Mouse (Mus musculus): ENCODE measurements around the gene Elovl6. TPM values are rescaled to one million over a fixed set of nuclear protein-coding genes. Genes with fewer than 3 reads are reported as not detected.

Elovl6 gene
- polyA plus RNA-seq, 1 experiment from 2014 or later = 46.8 TPM

GRCm38 (mm10) chr3:129627281-129627680 is 95.1 kb downstream of the Elovl6 start:
- H3K9ac ChIP-seq (ENCODE audit: low read depth, low read length) = no peak overlapping the region
- WGBS = 96% methylated on average over 4 of the region's 4 CpGs
- ATAC-seq (ENCODE audit: low FRiP score) = no peak
- H3K4me3 ChIP-seq (ENCODE audit: low read depth, low read length) = no peak overlapping the region
- H3K4me2 ChIP-seq (replicated peaks; ENCODE audit: low read depth, low read length) = no peak overlapping the region
- no peaks in the 10 kb centered on the region for H3K4me1 ChIP-seq (replicated peaks; ENCODE audit: control insufficient read depth, insufficient read depth, low read length)
- H3K27me3 ChIP-seq (ENCODE audit: control insufficient read depth, insufficient read depth, low read length) = no peaks in the 10 kb centered on the region
- no peak overlapping the region for H3K27ac ChIP-seq (ENCODE audit: low read depth, low read length)
- DNase-seq (ENCODE audit: low spot score) = no peak
- no peaks in the 10 kb centered on the region for H3K9me3 ChIP-seq (ENCODE audit: control insufficient read depth, low read length)
- no peaks in the 10 kb centered on the region for H3K36me3 ChIP-seq (ENCODE audit: control insufficient read depth, insufficient read depth, low read length)

- no peaks in the 10 kb centered on the region for H3K9me3 ChIP-seq (ENCODE audit: control insufficient read depth, low read length)
- H3K9ac ChIP-seq (ENCODE audit: low read depth, low read length) = no peak overlapping the region
- no peaks in the 10 kb centered on the region for H3K27me3 ChIP-seq (ENCODE audit: control insufficient read depth, insufficient read depth, low read length)
- H3K4me1 ChIP-seq (replicated peaks; ENCODE audit: control insufficient read depth, insufficient read depth, low read length) = no peaks in the 10 kb centered on the region
- no peak overlapping the region for H3K27ac ChIP-seq (ENCODE audit: low read depth, low read length)
- no peaks in the 10 kb centered on the region for H3K36me3 ChIP-seq (ENCODE audit: control insufficient read depth, insufficient read depth, low read length)
- H3K4me3 ChIP-seq (ENCODE audit: low read depth, low read length) = no peak overlapping the region
- 72% methylated on average over 1 of the region's 1 CpGs for WGBS
- DNase-seq (ENCODE audit: low spot score) (no peak), ATAC-seq (ENCODE audit: low FRiP score) (no peak)
- no peak overlapping the region for H3K4me2 ChIP-seq (replicated peaks; ENCODE audit: low read depth, low read length)
Observed at GRCm38 (mm10) chr3:129631018-129631417, 98.9 kb downstream of the Elovl6 start.

GRCm38 (mm10) chr3:129631857-129632256 is 99.7 kb downstream of the Elovl6 start:
- 94% methylated on average over 5 of the region's 5 CpGs for WGBS

GRCm38 (mm10) chr3:129633518-129633917 is 101.4 kb downstream of the Elovl6 start:
- Histone ChIP-seq H3K27ac (ENCODE audit: low read depth, low read length) (no peak overlapping the region), H3K9ac (ENCODE audit: low read depth, low read length) (no peak overlapping the region), H3K4me1 (replicated peaks; ENCODE audit: control insufficient read depth, insufficient read depth, low read length) (no peaks in the 10 kb centered on the region), H3K36me3 (ENCODE audit: control insufficient read depth, insufficient read depth, low read length) (no peaks in the 10 kb centered on the region), H3K4me2 (replicated peaks; ENCODE audit: low read depth, low read length) (no peak overlapping the region), H3K9me3 (ENCODE audit: control insufficient read depth, low read length) (no peaks in the 10 kb centered on the region), H3K4me3 (ENCODE audit: low read depth, low read length) (no peak overlapping the region), H3K27me3 (ENCODE audit: control insufficient read depth, insufficient read depth, low read length) (no peaks in the 10 kb centered on the region)
- ATAC-seq (ENCODE audit: low FRiP score) (no peak), DNase-seq (ENCODE audit: low spot score) (no peak)
- 77% methylated on average over 8 of the region's 8 CpGs for WGBS

More at GRCm38 (mm10) chr3:129631857-129632256, 99.7 kb downstream of the Elovl6 start:
- DNase-seq (ENCODE audit: low spot score) = no peak
- Histone ChIP-seq H3K27ac (ENCODE audit: low read depth, low read length) (no peak overlapping the region), H3K27me3 (ENCODE audit: control insufficient read depth, insufficient read depth, low read length) (no peaks in the 10 kb centered on the region), H3K4me1 (replicated peaks; ENCODE audit: control insufficient read depth, insufficient read depth, low read length) (no peaks in the 10 kb centered on the region), H3K9ac (ENCODE audit: low read depth, low read length) (no peak overlapping the region), H3K4me2 (replicated peaks; ENCODE audit: low read depth, low read length) (no peak overlapping the region), H3K36me3 (ENCODE audit: control insufficient read depth, insufficient read depth, low read length) (no peaks in the 10 kb centered on the region), H3K4me3 (ENCODE audit: low read depth, low read length) (no peak overlapping the region), H3K9me3 (ENCODE audit: control insufficient read depth, low read length) (no peaks in the 10 kb centered on the region)
- ATAC-seq (ENCODE audit: low FRiP score) = no peak

- WGBS = 90% methylated on average over 11 of the region's 11 CpGs
- no peak overlapping the region for H3K27ac ChIP-seq (ENCODE audit: low read depth, low read length)
- no peak overlapping the region for H3K4me2 ChIP-seq (replicated peaks; ENCODE audit: low read depth, low read length)
- ATAC-seq (ENCODE audit: low FRiP score) (no peak), DNase-seq (ENCODE audit: low spot score) (no peak)
- no peak overlapping the region for H3K9ac ChIP-seq (ENCODE audit: low read depth, low read length)
- H3K4me3 ChIP-seq (ENCODE audit: low read depth, low read length) = no peak overlapping the region
- H3K27me3 ChIP-seq (ENCODE audit: control insufficient read depth, insufficient read depth, low read length) = no peaks in the 10 kb centered on the region
- no peaks in the 10 kb centered on the region for H3K9me3 ChIP-seq (ENCODE audit: control insufficient read depth, low read length)
- no peaks in the 10 kb centered on the region for H3K4me1 ChIP-seq (replicated peaks; ENCODE audit: control insufficient read depth, insufficient read depth, low read length)
- no peaks in the 10 kb centered on the region for H3K36me3 ChIP-seq (ENCODE audit: control insufficient read depth, insufficient read depth, low read length)
Observed at GRCm38 (mm10) chr3:129634260-129634901, 102.2 kb downstream of the Elovl6 start.

- Histone ChIP-seq H3K9me3 (ENCODE audit: control insufficient read depth, low read length) (no peaks in the 10 kb centered on the region), H3K4me1 (replicated peaks; ENCODE audit: control insufficient read depth, insufficient read depth, low read length) (no peaks in the 10 kb centered on the region), H3K9ac (ENCODE audit: low read depth, low read length) (no peak overlapping the region), H3K36me3 (ENCODE audit: control insufficient read depth, insufficient read depth, low read length) (no peaks in the 10 kb centered on the region), H3K27ac (ENCODE audit: low read depth, low read length) (no peak overlapping the region), H3K27me3 (ENCODE audit: control insufficient read depth, insufficient read depth, low read length) (no peaks in the 10 kb centered on the region), H3K4me3 (ENCODE audit: low read depth, low read length) (no peak overlapping the region), H3K4me2 (replicated peaks; ENCODE audit: low read depth, low read length) (no peak overlapping the region)
- no peak for ATAC-seq (ENCODE audit: low FRiP score)
- 88% methylated on average over 6 of the region's 6 CpGs for WGBS
- no peak for DNase-seq (ENCODE audit: low spot score)
Observed at GRCm38 (mm10) chr3:129637446-129637845, 105.3 kb downstream of the Elovl6 start.

- Histone ChIP-seq H3K4me1 (replicated peaks; ENCODE audit: control insufficient read depth, insufficient read depth, low read length) (no peaks in the 10 kb centered on the region), H3K9me3 (ENCODE audit: control insufficient read depth, low read length) (no peaks in the 10 kb centered on the region), H3K4me3 (ENCODE audit: low read depth, low read length) (no peak overlapping the region), H3K36me3 (ENCODE audit: control insufficient read depth, insufficient read depth, low read length) (no peaks in the 10 kb centered on the region), H3K4me2 (replicated peaks; ENCODE audit: low read depth, low read length) (no peak overlapping the region), H3K27ac (ENCODE audit: low read depth, low read length) (0 out of 2 replicates have a peak overlapping the region, but pooled peaks have one; percentile 24), H3K27me3 (ENCODE audit: control insufficient read depth, insufficient read depth, low read length) (no peaks in the 10 kb centered on the region), H3K9ac (ENCODE audit: low read depth, low read length) (no peak overlapping the region)
- WGBS = 69% methylated on average over 5 of the region's 5 CpGs
- ATAC-seq (ENCODE audit: low FRiP score) = no peak
- DNase-seq (ENCODE audit: low spot score) = no peak
Observed at GRCm38 (mm10) chr3:129639701-129640100, 107.5 kb downstream of the Elovl6 start.

GRCm38 (mm10) chr3:129640211-129641000 is 108.3 kb downstream of the Elovl6 start:
- Histone ChIP-seq H3K4me3 (ENCODE audit: low read depth, low read length) (no peak overlapping the region), H3K4me2 (replicated peaks; ENCODE audit: low read depth, low read length) (no peak overlapping the region), H3K36me3 (ENCODE audit: control insufficient read depth, insufficient read depth, low read length) (no peaks in the 10 kb centered on the region), H3K27ac (ENCODE audit: low read depth, low read length) (0 out of 2 replicates have a peak overlapping the region, but pooled peaks have one; percentile 24), H3K9me3 (ENCODE audit: control insufficient read depth, low read length) (no peaks in the 10 kb centered on the region), H3K27me3 (ENCODE audit: control insufficient read depth, insufficient read depth, low read length) (no peaks in the 10 kb centered on the region), H3K9ac (ENCODE audit: low read depth, low read length) (no peak overlapping the region), H3K4me1 (replicated peaks; ENCODE audit: control insufficient read depth, insufficient read depth, low read length) (no peaks in the 10 kb centered on the region)
- peak; percentile 38 for DNase-seq (ENCODE audit: low spot score)
- ATAC-seq (ENCODE audit: low FRiP score) = peak; percentile 85
- 66% methylated on average over 10 of the region's 10 CpGs for WGBS

GRCm38 (mm10) chr3:129641621-129642020 is 109.5 kb downstream of the Elovl6 start:
- Histone ChIP-seq H3K27ac (ENCODE audit: low read depth, low read length) (no peak overlapping the region), H3K4me1 (replicated peaks; ENCODE audit: control insufficient read depth, insufficient read depth, low read length) (no peaks in the 10 kb centered on the region; the same call in 1 of the 2 replicates), H3K27me3 (ENCODE audit: control insufficient read depth, insufficient read depth, low read length) (no peaks in the 10 kb centered on the region), H3K9ac (ENCODE audit: low read depth, low read length) (no peak overlapping the region), H3K4me2 (replicated peaks; ENCODE audit: low read depth, low read length) (no peak overlapping the region), H3K36me3 (ENCODE audit: control insufficient read depth, insufficient read depth, low read length) (no peaks in the 10 kb centered on the region), H3K4me3 (ENCODE audit: low read depth, low read length) (no peak overlapping the region), H3K9me3 (ENCODE audit: control insufficient read depth, low read length) (no peaks in the 10 kb centered on the region)
- WGBS = 90% methylated on average over 7 of the region's 7 CpGs
- ATAC-seq (ENCODE audit: low FRiP score) (no peak), DNase-seq (ENCODE audit: low spot score) (no peak)
